Mouse (Mus musculus) mouse embryonic stem cell (cell line): ENCODE results near the gene Gng3.
"Not testable (repeated sequence)": the region's sequence is repeated elsewhere in the genome, so short reads cannot be mapped to it uniquely, and the experiment has no call there.

Source experiments
- in situ Hi-C, 2 experiments: fragments of 300-500 bp; cut with MboI; formaldehyde crosslinking; loops; 1 replicate in 1 of 2; 3 replicates in 1 of 2; pipeline ENCODE4 v1.14.3; 2019 to 2020; ENCODE audit warnings: low sequenced_read_pairs in 2 of 2, low pct_unique_long_range_greater_than_20kb in 1 of 2, mixed read lengths in 1 of 2; ENCODE audit not compliant: unreplicated experiment in 1 of 2

The Gng3 gene

DNA sequence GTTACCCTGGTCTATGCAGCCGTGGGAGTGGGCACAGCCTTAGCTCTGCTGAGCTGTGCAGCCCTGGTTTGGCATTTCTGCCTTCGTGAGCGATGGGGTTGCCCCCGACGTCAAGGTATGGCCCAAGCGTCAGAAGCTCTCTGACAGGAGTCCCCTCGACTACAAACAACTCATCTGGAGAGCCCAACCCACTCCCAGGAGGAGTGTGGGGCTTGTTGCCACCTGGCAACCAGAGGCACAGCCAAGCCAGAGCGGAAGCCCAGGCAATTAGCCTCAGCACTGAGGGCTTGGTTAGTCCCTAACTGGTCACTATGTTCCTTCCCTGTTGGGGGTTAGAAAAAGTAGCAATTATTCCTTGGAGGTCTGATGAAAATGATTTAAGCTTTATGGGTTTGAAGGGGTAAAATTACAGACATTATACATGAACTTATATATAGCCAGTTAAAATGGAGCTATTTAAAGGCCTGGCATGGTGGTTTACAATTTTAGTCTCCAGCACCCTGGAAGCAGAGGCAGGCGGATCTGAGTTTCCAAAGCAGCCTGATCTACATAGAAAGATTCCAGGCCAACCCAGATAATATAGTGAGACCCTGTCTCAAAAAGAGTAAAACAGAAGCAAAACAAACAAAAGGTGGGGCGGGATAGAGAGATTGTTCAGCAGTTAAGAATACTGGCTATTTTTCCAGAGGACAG, 13.4 kb upstream of the Gng3 start:
- in situ Hi-C loops, result loop anchor here (5.0 to 25.0 kb wide), 2 partner anchors 260 to 985 kb away; partner anchors contain the start of gene Scgb2a2 (in 1 of the 2)

DNA sequence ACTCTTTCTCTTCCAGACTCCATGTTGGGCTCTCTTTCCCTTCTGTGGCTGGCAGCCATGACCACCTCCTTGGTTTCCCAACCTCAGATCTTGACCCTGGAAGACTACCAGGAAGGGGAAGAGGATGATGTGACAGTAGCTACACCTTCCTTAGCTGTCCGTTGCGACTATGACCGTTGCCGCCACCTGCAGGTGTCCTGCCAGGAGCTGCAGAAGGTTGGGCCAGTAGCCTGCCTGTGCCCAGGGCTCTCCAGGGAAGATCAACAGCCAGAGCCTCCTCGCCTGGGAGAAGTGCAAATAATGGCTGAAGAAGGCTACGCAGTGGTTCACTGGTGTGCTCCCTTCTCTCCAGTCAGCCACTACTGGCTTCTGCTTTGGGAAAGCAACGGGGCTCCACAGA, 12.6 kb upstream of the Gng3 start:
- in situ Hi-C loops, result loop anchor here (5.0 to 25.0 kb wide), 2 partner anchors 261 to 986 kb away; partner anchors contain the start of gene Scgb2a2 (in 1 of the 2)

DNA sequence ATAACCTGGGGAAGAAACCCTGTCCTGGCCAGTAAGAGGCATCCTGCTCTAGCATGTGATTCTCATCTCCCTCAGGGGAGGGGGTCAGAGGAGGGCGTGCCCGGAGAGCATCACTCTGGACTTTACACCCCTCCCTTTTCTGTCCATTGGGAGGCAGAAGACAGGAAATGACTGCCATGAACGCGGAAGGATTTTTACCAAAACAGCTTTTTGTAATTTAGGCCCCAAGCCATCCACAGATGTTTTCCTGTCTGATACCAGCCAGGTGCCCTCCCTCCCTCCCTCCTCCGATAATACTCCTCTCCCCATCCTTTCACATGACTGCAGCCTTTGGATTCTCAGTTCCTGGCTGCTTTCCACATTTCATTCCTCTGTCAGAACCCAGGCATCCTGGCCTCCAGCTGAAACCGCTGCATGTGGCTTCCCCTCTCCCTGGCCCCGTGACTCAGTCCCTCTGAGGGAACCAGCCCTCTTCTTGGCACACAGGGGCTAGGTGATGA, 11.5 kb upstream of the Gng3 start, which contains the start of gene Lrrn4cl:
TSS of gene Lrrn4cl (plus strand) at position 367 of the 500 bp plus-strand sequence.
- in situ Hi-C loops, result loop anchor here (5.0 to 25.0 kb wide), 2 partner anchors 262 to 987 kb away; partner anchors contain the start of gene Scgb2a2 (in 1 of the 2)

DNA sequence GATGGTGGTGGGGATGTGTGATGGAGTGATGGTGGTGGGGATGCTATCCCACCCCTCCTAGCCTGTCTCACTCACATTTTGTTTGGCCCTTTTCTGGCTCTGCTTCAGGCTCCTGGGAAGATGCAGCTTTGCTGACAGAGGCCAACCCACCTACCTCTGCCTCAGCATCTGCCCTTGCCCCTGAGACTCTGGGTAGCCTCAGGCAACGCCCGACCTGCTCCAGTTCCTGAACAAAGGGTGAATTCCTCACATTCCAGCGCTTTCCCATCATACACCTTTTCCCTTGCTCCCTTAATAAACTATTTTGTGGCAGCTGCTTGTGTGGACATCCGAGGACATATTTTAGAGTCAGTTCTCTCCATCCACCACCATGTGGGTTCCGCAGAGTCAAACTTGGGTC, 9.4 kb upstream of the Gng3 start:
- in situ Hi-C loops, result no loop called here

DNA sequence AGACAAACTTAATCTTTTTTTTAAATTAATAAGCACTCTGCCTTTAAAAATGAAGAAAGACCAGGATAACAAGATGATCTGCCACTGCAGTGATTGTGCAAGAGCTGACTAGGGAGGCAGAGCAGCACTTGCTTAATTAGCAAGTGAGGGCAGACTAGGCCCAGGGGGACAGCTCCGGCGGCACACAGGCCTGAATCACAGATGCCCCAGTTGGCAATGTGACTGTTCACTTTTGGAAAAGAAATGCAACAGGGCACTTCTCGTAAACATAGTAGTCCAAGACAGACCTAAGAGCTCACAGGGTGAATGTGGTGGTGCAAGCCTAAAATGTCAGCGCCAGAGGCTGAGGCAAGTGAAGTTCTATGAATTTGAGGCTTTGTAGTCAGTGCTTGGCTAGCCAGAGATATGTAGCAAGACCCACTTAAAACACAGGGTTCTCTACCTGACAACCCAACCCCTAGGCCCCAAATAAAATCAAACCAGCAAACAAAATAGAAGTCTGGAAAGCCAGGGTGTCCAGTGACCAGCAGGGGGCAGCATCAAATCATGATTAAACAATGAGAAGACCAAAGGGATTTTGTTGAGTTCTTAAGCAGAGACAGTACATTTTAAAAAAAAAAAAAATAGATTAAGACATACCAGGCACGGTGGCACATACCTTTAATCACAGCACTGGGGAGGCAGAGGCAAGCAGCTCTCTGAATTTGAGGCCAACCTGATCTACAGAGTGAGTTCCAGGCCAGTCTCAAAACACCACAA, 5.6 kb upstream of the Gng3 start:
- in situ Hi-C loops, result no loop called here

DNA sequence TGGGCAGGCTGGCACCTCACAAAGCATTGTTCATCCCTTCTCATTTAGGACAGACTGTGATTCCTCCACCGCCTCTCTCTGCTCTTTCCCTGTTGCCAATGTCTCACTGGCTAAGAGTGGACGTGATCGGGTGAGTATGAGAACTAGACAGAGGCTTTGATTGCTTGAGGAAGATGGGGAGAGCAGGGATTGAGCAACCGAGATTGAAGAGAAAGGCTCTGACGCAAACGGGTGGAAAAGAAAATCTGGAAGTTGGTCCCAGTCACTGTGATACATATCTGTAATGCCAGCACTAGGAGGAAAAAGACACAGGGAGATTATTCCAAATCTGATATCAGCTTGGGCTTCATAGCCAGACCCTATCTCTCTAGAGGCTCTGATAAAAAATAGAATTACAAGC, 4.0 kb upstream of the Gng3 start:
- in situ Hi-C loops, result no loop called here

DNA sequence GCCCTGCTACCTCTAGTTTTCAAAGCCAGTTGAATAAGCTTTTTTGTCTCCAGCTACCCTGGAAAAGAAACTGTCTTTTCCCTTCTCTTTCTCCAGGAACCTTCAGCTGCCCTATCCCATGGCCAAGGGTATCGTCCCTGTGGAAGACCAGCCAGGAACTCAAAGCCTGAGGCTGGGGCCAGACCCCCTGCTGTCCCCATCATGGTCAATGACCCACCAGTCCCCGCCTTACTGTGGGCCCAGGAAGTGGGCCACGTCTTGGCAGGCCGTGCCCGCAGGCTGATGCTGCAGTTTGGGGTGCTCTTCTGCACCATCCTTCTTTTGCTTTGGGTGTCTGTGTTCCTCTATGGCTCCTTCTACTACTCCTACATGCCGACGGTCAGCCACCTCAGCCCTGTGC, 2.0 kb upstream of the Gng3 start:
- in situ Hi-C loops, result no loop called here

DNA sequence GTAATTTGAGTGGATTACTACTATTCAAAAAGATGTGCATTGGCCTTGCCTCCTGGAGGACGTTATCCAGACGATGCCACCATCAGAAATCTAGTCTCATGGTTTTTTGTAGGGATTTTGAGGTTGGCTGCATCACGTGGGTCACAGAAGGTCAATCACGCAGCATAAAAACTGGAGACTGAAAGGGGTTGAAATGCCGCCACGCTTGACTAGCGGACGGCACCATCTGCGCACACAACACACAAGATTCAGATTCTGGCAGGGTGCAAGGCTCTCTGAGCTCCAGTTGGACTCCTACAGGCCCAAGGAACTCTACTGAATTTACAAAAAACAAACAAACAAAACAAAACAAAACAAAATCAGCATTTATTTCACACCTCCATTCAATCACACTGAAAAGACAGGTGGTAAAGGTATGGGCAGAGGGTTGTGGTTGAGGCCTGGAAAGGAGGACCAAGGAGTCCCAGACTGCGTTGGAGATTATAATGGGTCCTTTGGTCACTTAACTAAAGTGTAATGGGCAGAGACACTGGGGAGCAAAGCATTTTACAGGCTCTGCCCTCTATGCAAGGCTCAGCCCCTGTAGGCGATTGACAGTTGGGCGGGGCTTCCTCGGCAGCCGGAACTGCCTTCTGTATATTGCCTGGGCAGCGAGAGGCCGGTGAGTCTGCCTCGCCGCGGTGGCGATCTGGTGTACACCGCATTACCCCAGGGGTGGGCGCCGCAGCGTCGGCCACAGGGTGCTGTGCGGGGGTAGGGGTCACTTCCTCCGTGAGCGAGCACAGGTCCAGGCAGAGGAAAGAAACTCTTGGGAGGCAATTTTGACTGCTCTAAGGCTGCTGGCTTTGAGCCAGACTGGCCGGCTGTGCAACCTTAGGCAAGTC, 1.2 kb upstream of the Gng3 start:
- in situ Hi-C loops, result no loop called here

DNA sequence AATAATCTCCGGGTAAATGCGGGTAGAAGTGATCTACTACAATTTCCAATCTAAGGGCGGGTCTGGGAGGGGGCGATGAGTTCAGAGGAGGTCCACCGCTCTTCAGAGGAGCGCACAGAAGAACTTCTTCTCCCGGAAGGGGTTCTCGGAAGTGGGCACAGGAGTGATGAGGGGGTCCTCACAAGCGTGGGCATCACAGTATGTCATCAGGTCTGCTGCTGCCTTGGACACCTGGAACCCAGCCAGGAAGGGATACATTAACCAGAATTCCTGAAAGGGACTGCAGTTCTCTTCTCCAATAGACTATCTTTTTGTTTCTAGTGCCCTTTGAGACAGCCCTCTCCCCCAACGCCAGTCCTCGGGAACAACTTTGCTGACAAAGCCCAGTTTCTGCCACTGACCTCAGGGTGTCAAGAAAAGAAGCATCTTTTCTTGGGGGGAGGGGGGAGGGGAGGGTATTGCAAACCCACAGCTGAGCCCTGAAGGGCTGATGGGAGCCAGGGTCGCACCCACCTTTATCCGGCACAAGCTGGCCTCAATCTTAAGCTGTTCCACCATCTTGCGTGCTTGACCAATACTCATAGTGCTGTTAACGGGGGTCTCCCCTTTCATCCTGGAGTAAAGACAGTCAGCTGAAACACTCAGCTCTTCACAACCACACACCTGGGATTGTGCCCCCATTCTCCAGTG, 808 bp downstream of the Gng3 start:
- in situ Hi-C loops, result no loop called here

DNA sequence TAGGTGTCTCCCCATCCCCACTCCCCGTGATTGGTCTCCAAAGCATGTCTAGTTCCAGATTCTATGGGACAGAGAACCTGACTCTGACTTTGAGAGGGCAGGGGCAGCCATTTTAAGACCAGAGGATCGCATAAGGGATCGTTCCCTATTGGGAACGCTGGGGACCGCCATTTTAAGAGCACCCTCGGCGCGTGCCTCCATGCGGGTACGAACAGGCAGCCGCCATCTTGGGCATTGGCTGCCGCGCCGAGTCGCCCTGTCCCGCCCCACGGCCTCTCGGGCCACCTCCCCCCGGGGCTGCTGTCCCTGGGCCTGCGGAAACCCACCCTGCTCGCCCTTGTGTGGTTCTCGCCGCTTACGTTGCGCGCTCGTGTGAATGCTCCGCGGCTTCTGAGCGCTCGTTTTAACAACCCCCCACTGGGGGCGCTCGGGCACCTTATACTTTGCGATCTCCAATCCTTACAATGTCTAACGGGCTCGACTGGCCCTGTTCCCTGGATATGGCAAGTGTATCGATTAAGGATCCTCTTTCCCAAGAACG, 1.7 kb downstream of the Gng3 start, which contains the start of gene Bscl2:
TSS of gene Bscl2 (plus strand) at position 217 of the 541 bp plus-strand sequence.
- in situ Hi-C loops, result no loop called here

DNA sequence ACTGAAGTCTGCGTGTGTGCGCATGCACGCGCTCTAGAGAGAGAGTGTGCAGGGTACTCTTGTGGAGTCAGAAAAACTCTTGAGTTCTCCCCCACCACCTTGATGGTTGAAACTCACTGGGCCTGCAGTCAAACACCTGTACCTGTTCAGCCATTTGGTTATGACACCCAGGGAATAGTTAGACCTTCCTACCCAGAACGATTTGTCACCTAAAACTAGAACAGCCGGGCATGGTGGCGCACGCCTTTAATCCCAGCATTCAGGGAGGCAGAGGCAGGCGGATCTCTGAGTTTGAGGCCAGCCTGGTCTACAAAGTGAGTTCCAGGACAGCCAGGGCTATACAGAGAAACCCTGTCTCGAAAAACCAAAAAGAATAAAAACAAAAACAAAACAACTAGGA, 2.7 kb downstream of the Gng3 start:
- in situ Hi-C loops, result not testable (repeated sequence)

DNA sequence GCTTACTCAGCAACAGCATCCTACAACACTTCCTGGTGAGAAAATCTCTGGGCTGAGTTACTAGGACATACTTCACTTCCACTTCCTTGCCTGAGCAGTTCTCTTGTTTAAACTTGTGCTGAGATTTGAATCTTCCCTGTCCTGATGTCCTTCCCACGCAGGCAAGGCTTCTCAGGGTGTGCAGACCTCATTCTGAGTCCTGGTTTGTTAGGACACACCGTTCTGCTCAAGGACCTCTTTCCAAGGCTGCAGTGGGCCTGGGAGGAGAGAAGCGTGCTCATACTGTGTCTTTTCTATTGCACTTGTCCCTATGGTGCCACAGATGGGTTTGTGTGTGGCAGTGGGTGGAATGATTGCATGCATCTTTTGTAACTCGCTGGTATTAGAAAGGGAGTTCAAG, 6.0 kb downstream of the Gng3 start:
- in situ Hi-C loops, result no loop called here

DNA sequence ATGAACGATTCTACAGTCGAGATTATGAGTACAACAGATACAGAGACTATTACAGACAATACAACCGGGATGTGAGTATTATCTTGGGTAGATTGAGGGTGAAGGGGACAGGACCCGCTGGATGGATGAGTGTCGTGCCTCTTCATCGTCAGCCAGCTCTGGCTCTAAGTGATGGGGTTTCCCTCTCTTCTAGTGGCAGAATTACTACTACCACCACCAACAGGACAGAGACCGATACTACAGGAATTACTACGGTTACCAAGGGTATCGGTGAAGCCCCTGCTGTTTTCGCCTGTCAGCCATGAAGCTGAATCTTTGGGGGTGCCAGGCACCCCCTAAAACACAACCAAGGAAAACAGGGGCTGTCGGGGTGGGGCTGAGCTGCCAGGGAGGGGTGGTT, 7.7 kb downstream of the Gng3 start:
- in situ Hi-C loops, result no loop called here

DNA sequence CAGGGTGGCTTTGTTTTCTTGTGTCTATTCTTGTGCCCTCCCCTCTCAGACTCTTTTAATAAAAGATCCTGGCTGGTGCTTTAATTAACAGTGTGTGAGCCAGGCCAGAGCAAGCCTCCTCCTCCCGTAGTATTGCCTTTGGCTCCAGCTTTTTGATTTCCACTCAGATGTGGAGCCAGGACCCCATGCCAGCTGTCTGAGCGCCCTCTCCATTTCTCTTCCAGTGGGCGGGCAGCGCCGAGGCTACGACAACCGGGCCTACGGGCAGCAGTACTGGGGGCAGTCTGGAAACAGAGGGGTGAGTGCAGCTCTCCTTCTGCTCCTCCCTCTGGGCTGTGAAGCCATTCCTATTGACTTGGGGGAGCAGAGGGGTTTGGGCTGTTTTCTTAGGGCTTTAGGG, 8.3 kb downstream of the Gng3 start:
- in situ Hi-C loops, result no loop called here

DNA sequence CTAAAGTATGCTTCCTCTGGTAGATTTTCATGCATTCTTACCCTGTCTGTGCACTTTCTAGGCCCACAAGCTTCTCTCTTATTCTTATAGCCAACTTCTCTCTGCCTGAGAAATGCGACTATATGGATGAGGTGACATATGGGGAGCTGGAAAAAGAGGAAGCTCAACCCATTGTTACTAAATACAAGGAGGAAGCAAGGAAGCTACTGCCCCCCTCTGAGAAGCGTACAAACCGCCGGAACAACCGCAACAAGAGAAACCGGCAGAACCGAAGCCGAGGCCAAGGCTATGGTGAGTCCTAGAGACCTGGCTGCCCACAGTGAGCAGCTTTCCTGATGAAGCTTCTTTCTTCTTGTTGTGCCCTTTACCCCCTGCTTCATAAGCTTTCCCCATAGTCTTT, 9.3 kb downstream of the Gng3 start, which contains the start of gene AC129217.1:
TSS of gene AC129217.1 (plus strand) at position 114 of the 400 bp plus-strand sequence.
- in situ Hi-C loops, result no loop called here

DNA sequence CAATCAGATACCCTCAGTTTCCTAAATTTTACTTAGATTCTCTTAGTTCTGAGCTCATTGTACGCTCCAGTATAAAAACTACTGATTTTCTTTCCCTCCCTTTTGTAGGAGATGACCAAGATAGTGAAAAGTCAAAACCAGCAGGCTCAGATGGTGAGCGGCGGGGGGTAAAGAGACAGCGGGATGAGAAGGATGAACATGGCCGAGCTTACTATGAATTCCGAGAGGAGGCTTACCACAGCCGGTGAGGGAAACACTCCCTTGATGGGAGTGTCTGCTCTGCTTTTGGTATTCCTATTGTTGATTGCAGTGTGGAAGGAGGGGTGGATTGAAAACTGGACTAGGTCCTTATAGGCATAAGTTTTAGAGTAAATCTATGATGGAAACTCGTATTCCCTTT, 16.3 kb downstream of the Gng3 start:
- in situ Hi-C loops, result no loop called here

DNA sequence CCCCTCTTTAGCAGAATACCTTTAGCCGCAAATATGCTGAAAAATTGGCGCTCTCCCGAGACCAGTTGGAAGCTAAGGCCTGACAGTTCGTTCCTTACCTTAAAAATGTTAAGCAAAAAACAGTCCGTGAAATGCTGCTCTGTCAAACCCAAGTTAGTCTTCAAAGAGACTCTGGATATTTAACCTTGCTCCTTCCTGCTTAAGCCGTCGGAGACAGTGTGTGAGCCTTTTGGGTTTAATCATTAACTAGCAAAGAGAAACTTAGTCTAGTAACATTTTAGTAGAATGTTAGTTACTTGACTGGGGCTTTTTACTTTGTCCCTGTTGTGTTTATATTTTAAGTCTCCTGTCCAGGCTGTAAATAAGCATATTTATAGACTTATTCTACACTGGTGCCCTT, 17.8 kb downstream of the Gng3 start:
- in situ Hi-C loops, result no loop called here
